Mouse (Mus musculus): Measurements from ENCODE around the gene Alkbh6. TPM values are rescaled to one million over a fixed set of nuclear protein-coding genes. Genes with fewer than 3 reads are reported as not detected.
A peak's percentile ranks its signal among the peaks of the same experiment; 100 is the strongest.

Alkbh6 gene
- polyA plus RNA-seq, 1 experiment from 2014 or later = 87.4 TPM

DNA sequence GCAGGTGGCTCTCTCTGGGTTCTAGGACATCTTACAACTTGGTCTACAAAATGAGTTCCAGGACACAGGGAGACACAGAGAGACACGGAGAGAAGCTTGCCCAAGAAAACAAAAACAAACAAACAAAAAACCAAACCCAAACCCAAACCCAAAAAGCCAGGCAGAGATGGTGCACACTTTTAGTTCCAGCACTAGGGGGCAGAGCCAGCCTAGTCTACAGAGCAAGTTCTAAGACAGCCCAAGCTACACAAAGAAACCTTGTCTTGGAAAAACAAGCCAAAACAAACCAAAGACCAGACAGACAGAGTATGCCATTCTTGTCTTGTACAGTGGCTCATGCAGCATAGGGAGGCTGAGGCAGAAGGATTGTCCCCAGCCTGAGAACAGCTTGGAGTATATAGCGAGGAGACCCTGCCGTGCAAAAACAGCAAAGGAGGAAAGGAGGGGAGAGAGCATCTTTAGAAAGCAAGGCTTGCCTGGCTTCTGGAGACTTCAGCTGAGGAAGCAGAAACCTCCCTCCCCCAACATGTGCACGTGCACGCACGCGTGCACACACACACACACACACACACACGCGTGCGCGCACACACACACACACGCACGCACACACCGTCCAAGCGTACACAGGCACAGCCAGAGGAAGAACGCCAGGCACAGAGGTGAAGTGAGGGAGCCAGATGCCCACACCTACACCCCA, 2.3 kb upstream of the Alkbh6 start:
- peaks cover 12% of the 10 kb centered on the region for H3K4me1 ChIP-seq (ENCODE audit: control insufficient read depth, insufficient read depth, low read length)
- DNase-seq (ENCODE audit: low spot score) (no peak), ATAC-seq (ENCODE audit: insufficient read depth, low FRiP score, low TSS enrichment) (no peak)
- H3K9me3 ChIP-seq (ENCODE audit: control insufficient read depth, low read length) = no peaks in the 10 kb centered on the region
- H3K36me3 ChIP-seq (ENCODE audit: control insufficient read depth, insufficient read depth, low read length) = peaks cover 28% of the 10 kb centered on the region
- no peak overlapping the region for H3K4me3 ChIP-seq (ENCODE audit: low read depth, low read length)
- no peak overlapping the region for H3K4me2 ChIP-seq (ENCODE audit: low read depth)
- no peak overlapping the region for H3K27ac ChIP-seq (ENCODE audit: low read depth, low read length)
- 89% methylated on average over 16 of the region's 16 CpGs for WGBS
- H3K9ac ChIP-seq (ENCODE audit: low read length) = no peak overlapping the region
- H3K27me3 ChIP-seq (ENCODE audit: control insufficient read depth, insufficient read depth, low read length) = no peaks in the 10 kb centered on the region

DNA sequence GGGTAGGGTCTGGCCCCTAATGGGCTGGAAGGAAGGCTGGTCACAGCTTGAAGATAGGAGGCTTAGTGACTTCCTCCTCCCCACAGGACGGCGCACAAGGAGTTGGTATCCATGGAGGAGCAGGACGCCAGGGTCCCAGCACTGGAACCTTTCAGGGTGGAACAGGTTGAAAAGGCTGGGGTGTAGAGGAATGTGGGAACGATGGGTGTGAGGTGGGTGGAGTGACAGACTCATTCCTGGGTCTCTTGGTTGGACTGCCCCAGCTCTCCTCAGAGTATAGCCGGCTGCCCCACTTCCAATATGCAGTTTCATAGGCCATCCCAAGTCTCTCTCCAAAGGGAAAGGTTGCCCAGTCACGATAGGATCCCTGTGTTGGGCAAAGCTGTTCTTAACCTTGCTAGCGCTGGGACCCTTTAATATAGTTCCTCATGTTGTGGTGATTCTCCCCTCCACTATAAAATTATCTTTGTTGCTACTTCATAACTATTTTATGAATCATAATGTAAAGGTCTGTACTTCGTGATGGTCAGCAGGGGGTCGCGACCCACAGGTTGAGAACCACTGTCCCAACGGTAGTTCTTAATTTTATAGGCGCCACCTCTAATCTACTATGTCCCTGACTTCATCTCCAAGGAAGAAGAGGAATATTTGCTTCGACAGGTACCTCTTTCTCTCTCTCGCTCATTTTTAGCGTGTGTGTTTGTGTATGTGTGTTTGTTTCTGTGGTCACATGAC, 1.0 kb downstream of the Alkbh6 start:
- no peaks in the 10 kb centered on the region for H3K9me3 ChIP-seq (ENCODE audit: control insufficient read depth, low read length)
- no peak for ATAC-seq (ENCODE audit: insufficient read depth, low FRiP score, low TSS enrichment)
- H3K9ac ChIP-seq (ENCODE audit: low read length) = peak overlapping the region; percentile 65
- H3K4me2 ChIP-seq (ENCODE audit: low read depth) = peak overlapping the region; percentile 90
- WGBS = 68% methylated on average over 15 of the region's 15 CpGs
- peaks cover 13% of the 10 kb centered on the region for H3K4me1 ChIP-seq (ENCODE audit: control insufficient read depth, insufficient read depth, low read length)
- DNase-seq (ENCODE audit: low spot score) = no peak
- H3K27ac ChIP-seq (ENCODE audit: low read depth, low read length) = no peak overlapping the region
- no peaks in the 10 kb centered on the region for H3K27me3 ChIP-seq (ENCODE audit: control insufficient read depth, insufficient read depth, low read length)
- peak overlapping the region; percentile 70 for H3K4me3 ChIP-seq (ENCODE audit: low read depth, low read length)
- H3K36me3 ChIP-seq (ENCODE audit: control insufficient read depth, insufficient read depth, low read length) = peaks cover 6% of the 10 kb centered on the region

DNA sequence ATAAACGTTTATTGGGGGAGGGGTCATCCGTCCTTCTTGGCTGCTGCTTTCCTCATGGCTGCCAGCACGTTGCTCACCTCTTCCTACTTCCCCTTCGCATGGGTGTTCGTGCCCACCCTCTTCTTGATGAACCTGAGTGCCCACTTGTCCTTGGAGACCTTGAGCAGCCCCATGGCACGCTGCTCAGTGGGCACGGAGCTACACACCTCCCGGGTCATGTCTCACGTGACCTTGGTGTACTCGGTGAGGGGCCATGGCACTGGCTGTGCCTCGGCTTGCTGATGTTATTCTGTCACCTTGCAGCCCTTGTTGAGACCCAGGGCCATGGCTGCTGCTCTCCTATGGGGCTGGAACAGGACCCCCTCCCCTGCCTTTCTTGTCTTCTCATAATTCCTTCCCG, 1.6 kb downstream of the Alkbh6 start:
- Histone ChIP-seq H3K4me2 (ENCODE audit: low read depth) (no peak overlapping the region), H3K27me3 (ENCODE audit: control insufficient read depth, insufficient read depth, low read length) (no peaks in the 10 kb centered on the region), H3K4me3 (ENCODE audit: low read depth, low read length) (no peak overlapping the region), H3K4me1 (ENCODE audit: control insufficient read depth, insufficient read depth, low read length) (peaks cover 16% of the 10 kb centered on the region), H3K27ac (ENCODE audit: low read depth, low read length) (no peak overlapping the region), H3K9me3 (ENCODE audit: control insufficient read depth, low read length) (no peaks in the 10 kb centered on the region), H3K36me3 (ENCODE audit: control insufficient read depth, insufficient read depth, low read length) (peaks cover 6% of the 10 kb centered on the region), H3K9ac (ENCODE audit: low read length) (no peak overlapping the region)
- no peak for ATAC-seq (ENCODE audit: insufficient read depth, low FRiP score, low TSS enrichment)
- 89% methylated on average over 12 of the region's 12 CpGs for WGBS
- no peak for DNase-seq (ENCODE audit: low spot score)

DNA sequence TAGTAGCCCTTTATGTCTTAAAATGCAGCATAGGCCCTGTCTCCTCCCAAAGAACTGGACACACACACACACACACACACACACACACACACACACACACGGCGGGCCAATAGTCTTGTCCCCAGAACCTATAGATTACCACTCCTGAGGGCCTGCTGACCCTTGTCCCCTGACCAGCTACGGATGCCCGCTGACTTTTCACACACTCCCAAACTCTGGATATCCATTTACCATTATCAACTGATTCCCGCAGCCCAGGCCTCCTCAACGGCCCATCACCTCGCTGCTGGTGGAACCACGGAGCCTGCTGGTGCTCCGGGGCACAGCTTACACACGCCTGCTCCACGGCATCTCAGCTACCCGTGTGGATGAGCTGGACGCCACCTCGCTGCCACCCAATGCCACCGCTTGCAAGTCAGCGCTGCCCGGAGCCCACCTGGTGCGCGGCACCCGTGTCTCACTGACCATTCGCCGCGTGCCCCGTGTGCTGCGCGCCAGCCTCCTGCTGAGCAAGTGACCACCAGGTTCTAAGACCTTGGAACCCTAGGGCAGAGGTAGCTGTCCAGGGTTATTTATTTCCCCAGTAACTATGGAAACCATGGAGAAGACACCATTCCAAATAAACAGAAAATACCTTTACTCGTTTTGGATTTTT, 5.3 kb downstream of the Alkbh6 start:
- H3K36me3 ChIP-seq (ENCODE audit: control insufficient read depth, insufficient read depth, low read length) = no peaks in the 10 kb centered on the region
- H3K9ac ChIP-seq (ENCODE audit: low read length) = no peak overlapping the region
- H3K4me1 ChIP-seq (ENCODE audit: control insufficient read depth, insufficient read depth, low read length) = peaks cover 9% of the 10 kb centered on the region; the same call in 1 of the 2 replicates
- ATAC-seq (ENCODE audit: insufficient read depth, low FRiP score, low TSS enrichment) (no peak), DNase-seq (ENCODE audit: low spot score) (no peak)
- no peak overlapping the region for H3K4me3 ChIP-seq (ENCODE audit: low read depth, low read length)
- no peaks in the 10 kb centered on the region for H3K27me3 ChIP-seq (ENCODE audit: control insufficient read depth, insufficient read depth, low read length)
- WGBS = 50% methylated on average over 27 of the region's 27 CpGs
- H3K4me2 ChIP-seq (ENCODE audit: low read depth) = no peak overlapping the region
- H3K9me3 ChIP-seq (ENCODE audit: control insufficient read depth, low read length) = no peaks in the 10 kb centered on the region
- H3K27ac ChIP-seq (ENCODE audit: low read depth, low read length) = no peak overlapping the region

DNA sequence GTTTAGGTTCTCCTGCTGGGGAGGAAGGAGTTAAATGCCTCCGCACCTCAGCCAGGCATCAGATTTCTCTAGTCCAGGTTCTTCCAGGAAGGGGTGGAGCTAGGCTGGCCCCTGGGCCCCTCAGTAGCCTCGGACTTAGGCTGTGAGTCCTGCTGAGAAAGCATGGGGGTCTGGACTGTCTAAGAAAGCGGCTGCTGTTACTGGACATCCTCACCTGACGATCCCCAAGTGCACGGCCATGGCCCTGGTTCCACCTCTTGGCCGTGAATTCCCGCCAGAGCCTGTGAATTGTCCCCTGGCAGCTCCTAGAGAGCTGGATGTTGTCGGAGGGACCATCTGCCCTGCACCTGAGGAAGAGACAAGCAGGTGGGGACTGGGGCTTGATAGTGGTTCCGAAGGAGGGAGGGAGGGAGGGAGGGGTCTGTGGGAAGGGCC, 6.2 kb downstream of the Alkbh6 start, which contains the start of gene Syne4:
Syne4 (plus strand) TSS at position 87 of the 435 bp plus-strand sequence.
- under 1% methylated on average over 9 of the region's 9 CpGs for WGBS
- no peak for ATAC-seq (ENCODE audit: insufficient read depth, low FRiP score, low TSS enrichment)
- peak; percentile 35 for DNase-seq (ENCODE audit: low spot score)
- H3K4me1 ChIP-seq (ENCODE audit: control insufficient read depth, insufficient read depth, low read length) = peaks cover 4% of the 10 kb centered on the region; the same call in 1 of the 2 replicates
- peak within 1 kb of the TSS; percentile 28 for H3K4me2 ChIP-seq (ENCODE audit: low read depth)
- peak within 1 kb of the TSS; percentile 22 for H3K4me3 ChIP-seq (ENCODE audit: low read depth, low read length)
- H3K9me3 ChIP-seq (ENCODE audit: control insufficient read depth, low read length) = no peaks in the 10 kb centered on the region
- H3K36me3 ChIP-seq (ENCODE audit: control insufficient read depth, insufficient read depth, low read length) = no peaks in the 10 kb centered on the region
- no peak within 1 kb of the TSS for H3K27ac ChIP-seq (ENCODE audit: low read depth, low read length)
- no peaks in the 10 kb centered on the region for H3K27me3 ChIP-seq (ENCODE audit: control insufficient read depth, insufficient read depth, low read length)
- peak within 1 kb of the TSS; percentile 32; the same call in 1 of the 2 replicates for H3K9ac ChIP-seq (ENCODE audit: low read length)

DNA sequence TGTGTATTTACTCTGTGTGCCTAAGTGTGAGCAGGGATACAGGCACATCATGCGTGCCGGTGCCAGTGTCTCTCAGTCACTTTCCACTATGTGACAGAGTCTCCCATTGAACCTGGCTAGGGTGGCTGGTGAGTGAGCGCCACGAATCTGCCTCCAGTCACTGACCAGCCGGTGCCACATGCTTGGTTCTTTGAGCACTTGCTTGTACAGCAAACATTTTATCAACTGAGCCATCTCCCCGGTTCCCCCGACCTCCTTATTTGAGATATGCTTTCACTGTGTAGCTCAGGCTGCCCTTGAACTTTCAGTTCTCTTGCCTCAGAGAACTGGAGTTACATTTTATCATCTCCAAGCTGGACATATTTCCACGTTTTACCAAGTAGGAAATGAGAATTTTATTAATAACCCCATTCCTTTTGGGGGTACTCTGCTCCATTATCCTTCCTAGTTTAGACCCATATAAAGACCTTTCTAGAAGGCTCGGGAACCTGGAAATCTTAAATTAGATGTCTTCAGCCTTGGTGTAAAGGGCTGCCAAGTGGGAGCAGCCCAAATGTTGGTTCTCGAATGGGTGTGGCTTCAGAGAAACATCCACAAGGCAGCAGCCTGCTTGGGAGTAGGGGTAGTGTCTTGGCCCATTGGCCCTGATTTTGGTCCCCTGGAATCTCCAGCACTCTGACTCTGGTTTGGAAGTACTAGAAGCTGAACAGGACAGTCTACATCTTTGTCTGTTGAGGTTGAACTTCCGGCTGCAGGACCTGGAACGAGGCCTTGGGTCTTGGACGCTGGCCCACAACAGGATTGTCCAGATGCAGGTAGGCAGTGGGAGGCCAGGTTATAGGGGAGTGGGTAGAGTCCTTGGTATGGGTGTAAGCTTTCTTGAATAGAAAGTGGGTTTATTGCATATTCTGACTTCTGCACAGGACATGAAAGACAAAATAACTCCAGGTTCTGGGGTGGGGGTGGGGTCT, 7.3 kb downstream of the Alkbh6 start:
- WGBS = 81% methylated on average over 13 of the region's 13 CpGs
- Histone ChIP-seq H3K27ac (ENCODE audit: low read depth, low read length) (no peak overlapping the region), H3K4me1 (ENCODE audit: control insufficient read depth, insufficient read depth, low read length) (peaks cover 4% of the 10 kb centered on the region; the same call in 1 of the 2 replicates), H3K27me3 (ENCODE audit: control insufficient read depth, insufficient read depth, low read length) (no peaks in the 10 kb centered on the region), H3K4me2 (ENCODE audit: low read depth) (no peak overlapping the region; the same call in 1 of the 2 replicates), H3K36me3 (ENCODE audit: control insufficient read depth, insufficient read depth, low read length) (no peaks in the 10 kb centered on the region), H3K9me3 (ENCODE audit: control insufficient read depth, low read length) (no peaks in the 10 kb centered on the region), H3K9ac (ENCODE audit: low read length) (no peak overlapping the region), H3K4me3 (ENCODE audit: low read depth, low read length) (no peak overlapping the region)
- DNase-seq (ENCODE audit: low spot score) = no peak
- no peak for ATAC-seq (ENCODE audit: insufficient read depth, low FRiP score, low TSS enrichment)

DNA sequence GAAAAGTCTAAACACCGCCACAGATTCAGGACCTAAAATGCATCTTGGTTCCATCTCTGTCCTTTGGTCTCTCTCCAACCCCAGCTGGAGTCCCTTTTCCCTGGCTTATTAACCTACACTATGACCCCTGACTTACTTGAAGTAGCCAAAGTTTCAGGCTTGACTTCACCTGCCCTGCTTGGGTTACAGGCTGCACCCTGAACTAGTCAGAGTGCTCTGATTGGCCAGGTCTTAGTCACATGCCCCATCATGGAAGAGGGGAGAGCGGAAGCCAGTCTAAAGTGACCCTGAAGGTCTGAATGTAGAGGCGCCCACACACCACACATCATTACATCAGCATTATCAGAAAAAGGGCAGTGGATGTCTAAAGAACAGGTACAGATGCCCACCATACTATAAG, 9.6 kb downstream of the Alkbh6 start:
- H3K4me3 ChIP-seq (ENCODE audit: low read depth, low read length) = no peak overlapping the region
- no peaks in the 10 kb centered on the region for H3K36me3 ChIP-seq (ENCODE audit: control insufficient read depth, insufficient read depth, low read length)
- ATAC-seq (ENCODE audit: insufficient read depth, low FRiP score, low TSS enrichment) (no peak), DNase-seq (ENCODE audit: low spot score) (no peak)
- peaks cover 9% of the 10 kb centered on the region for H3K4me1 ChIP-seq (ENCODE audit: control insufficient read depth, insufficient read depth, low read length)
- no peak overlapping the region for H3K4me2 ChIP-seq (ENCODE audit: low read depth)
- no peak overlapping the region for H3K27ac ChIP-seq (ENCODE audit: low read depth, low read length)
- no peak overlapping the region for H3K9ac ChIP-seq (ENCODE audit: low read length)
- 75% methylated on average over 3 of the region's 3 CpGs for WGBS
- no peaks in the 10 kb centered on the region for H3K27me3 ChIP-seq (ENCODE audit: control insufficient read depth, insufficient read depth, low read length)
- H3K9me3 ChIP-seq (ENCODE audit: control insufficient read depth, low read length) = no peaks in the 10 kb centered on the region

DNA sequence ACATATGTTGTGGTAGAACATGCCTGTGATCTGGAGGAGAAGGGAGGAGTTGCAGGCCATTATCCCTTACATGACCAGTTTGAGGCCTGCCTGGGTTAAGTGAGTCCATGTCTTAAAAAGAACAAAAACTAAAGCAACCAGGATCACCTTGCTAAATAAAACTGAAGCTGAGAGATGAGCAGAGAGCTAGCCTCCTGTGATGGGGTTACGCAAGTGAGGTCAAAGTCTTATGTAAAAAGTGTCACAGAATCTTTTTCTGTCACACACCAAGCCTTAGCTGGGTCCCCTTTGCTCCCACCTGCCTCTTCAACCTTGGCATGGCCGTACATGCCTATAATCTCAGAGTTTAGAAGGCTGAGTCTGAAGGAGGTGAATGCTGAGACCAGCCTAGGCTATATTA, 12.4 kb downstream of the Alkbh6 start:
- WGBS = 86% methylated on average over 2 of the region's 2 CpGs
- no peak for DNase-seq (ENCODE audit: low spot score)
- H3K9ac ChIP-seq (ENCODE audit: low read length) = no peak overlapping the region
- peak overlapping the region; percentile 69; the same call in 1 of the 2 replicates for H3K4me3 ChIP-seq (ENCODE audit: low read depth, low read length)
- H3K4me2 ChIP-seq (ENCODE audit: low read depth) = peak overlapping the region; percentile 82
- H3K27me3 ChIP-seq (ENCODE audit: control insufficient read depth, insufficient read depth, low read length) = no peaks in the 10 kb centered on the region
- H3K4me1 ChIP-seq (ENCODE audit: control insufficient read depth, insufficient read depth, low read length) = peaks cover 6% of the 10 kb centered on the region; the same call in 1 of the 2 replicates
- no peak overlapping the region for H3K27ac ChIP-seq (ENCODE audit: low read depth, low read length)
- no peaks in the 10 kb centered on the region for H3K9me3 ChIP-seq (ENCODE audit: control insufficient read depth, low read length)
- no peak for ATAC-seq (ENCODE audit: insufficient read depth, low FRiP score, low TSS enrichment)
- no peaks in the 10 kb centered on the region for H3K36me3 ChIP-seq (ENCODE audit: control insufficient read depth, insufficient read depth, low read length)

All from neural tube, embryonic 11.5 days (tissue).